Mouse (Mus musculus) brain, embryonic 14.5 days (tissue): ENCODE data around the gene Scamp1.

Source experiments
- CTCF ChIP-seq: fragments of 200-500 bp; IDR thresholded peaks from 2 replicates; pipeline ENCODE4 v1.5.1; 2012; ENCODE audit warnings: inconsistent platforms, mild to moderate bottlenecking, moderate library complexity, borderline replicate concordance; ENCODE audit not compliant: insufficient read depth, insufficient read length; ENCODE audit errors: extremely low read depth
- POLR2A ChIP-seq: fragments of 200-500 bp; IDR thresholded peaks from 2 replicates; pipeline ENCODE4 v1.6.1; 2012; ENCODE audit warnings: mild to moderate bottlenecking, inconsistent platforms, borderline replicate concordance; ENCODE audit not compliant: poor library complexity, insufficient read depth, insufficient read length, severe bottlenecking; ENCODE audit errors: extremely low read depth

DNA sequence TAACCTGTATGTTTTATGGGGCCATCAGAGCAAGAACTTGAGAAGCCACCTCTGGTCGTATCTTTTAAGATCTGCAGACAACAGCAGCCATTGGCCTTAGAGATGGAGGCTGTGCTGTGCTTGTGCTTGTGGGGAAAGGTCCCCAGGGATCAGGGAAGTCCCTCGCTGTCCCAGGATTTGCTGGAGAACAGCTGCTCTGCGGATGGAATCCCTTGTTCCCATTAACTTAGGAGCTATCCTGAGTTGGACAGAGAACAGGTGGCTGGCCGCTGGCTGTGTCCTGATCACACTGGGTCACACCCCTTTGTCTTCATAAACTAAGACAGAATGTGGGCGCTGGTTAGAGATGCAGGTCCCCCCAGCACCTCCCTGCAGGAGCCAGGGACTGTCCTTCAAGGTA lies 117.3 kb downstream of the Scamp1 start:
- TF ChIP-seq CTCF (no peak), POLR2A (no peak)
